Mouse (Mus musculus) limb, embryonic 12.5 days (tissue): Measurements from ENCODE around the gene Nr1h3. TPM values are rescaled to one million over a fixed set of nuclear protein-coding genes. Genes with fewer than 3 reads are reported as not detected.
A peak's percentile ranks its signal among the peaks of the same experiment; 100 is the strongest.

Experiments
- ATAC-seq: fragments of 200-750 bp; cut with Nextera tagmentation; 2 replicates; pipeline ENCODE4 v1.8.0; 2017; ENCODE audit warnings: low read depth, moderate TSS enrichment; ENCODE audit not compliant: insufficient number of reproducible peaks, insufficient read depth, low FRiP score, low TSS enrichment
- H3K27ac ChIP-seq: fragments of 300-500 bp; sonication (generic); 2 replicates; pipeline ENCODE4 v1.5.1; 2016; ENCODE audit warnings: mild to moderate bottlenecking, moderate library complexity
- H3K27me3 ChIP-seq: fragments of 300-500 bp; sonication (generic); 2 replicates; pipeline ENCODE4 v1.6.1; 2016; ENCODE audit warnings: mild to moderate bottlenecking, moderate library complexity
- H3K36me3 ChIP-seq: fragments of 300-500 bp; sonication (generic); 2 replicates; pipeline ENCODE4 v1.6.1; 2016; ENCODE audit warnings: mild to moderate bottlenecking, moderate library complexity
- H3K4me1 ChIP-seq: fragments of 300-500 bp; sonication (generic); replicated peaks from 2 replicates; pipeline ENCODE4 v1.6.1; 2016
- H3K4me2 ChIP-seq: fragments of 300-500 bp; sonication (generic); 2 replicates; pipeline ENCODE4 v1.6.1; 2016; ENCODE audit warnings: mild to moderate bottlenecking, moderate library complexity
- H3K4me3 ChIP-seq: fragments of 300-500 bp; sonication (generic); replicated peaks from 2 replicates; pipeline ENCODE4 v1.5.1; 2016; ENCODE audit warnings: mild to moderate bottlenecking
- H3K9ac ChIP-seq: fragments of 300-500 bp; sonication (generic); replicated peaks from 2 replicates; pipeline ENCODE4 v1.6.1; 2016; ENCODE audit warnings: mild to moderate bottlenecking, moderate library complexity
- H3K9me3 ChIP-seq: fragments of 300-500 bp; sonication (generic); 2 replicates; pipeline ENCODE4 v1.6.1; 2016; ENCODE audit warnings: mild to moderate bottlenecking, moderate library complexity
- WGBS: fragments of 180-500 bp; shearing (Covaris S2); methylation state at CpG from one replicate; pipeline ENCODE4 v1.1.7; 2016; 5-methylcytosine and 5-hydroxymethylcytosine counted together
- polyA plus RNA-seq: library from polyadenylated mRNA; unstranded; fragments of >200 nt; fragmentation: Nextera tagmentation; extraction: Ambion mirVana; gene quantifications from 2 replicates; pipeline ENCODE4 v1.2.1, GENCODE M21; 2016

Nr1h3 gene
- polyA plus RNA-seq, 1 experiment from 2014 or later, result 1.9 TPM

- Histone ChIP-seq H3K27me3 (no peaks in the 10 kb centered on the region), H3K36me3 (peaks cover 30% of the 10 kb centered on the region), H3K4me1 (no peaks in the 10 kb centered on the region), H3K9me3 (no peaks in the 10 kb centered on the region), H3K9ac (no peak overlapping the region), H3K4me2 (no peak overlapping the region), H3K4me3 (no peak overlapping the region), H3K27ac (no peak overlapping the region)
- 97% methylated on average over 3 of the region's 3 CpGs for WGBS
- no peak for ATAC-seq
Observed at GRCm38 (mm10) chr2:91220501-91220900, 17.9 kb upstream of the Nr1h3 start.

GRCm38 (mm10) chr2:91217032-91217431 is 14.4 kb upstream of the Nr1h3 start:
- Histone ChIP-seq H3K9ac (no peak overlapping the region), H3K36me3 (peaks cover 60% of the 10 kb centered on the region), H3K27ac (no peak overlapping the region), H3K4me3 (no peak overlapping the region), H3K4me2 (no peak overlapping the region), H3K9me3 (no peaks in the 10 kb centered on the region), H3K27me3 (no peaks in the 10 kb centered on the region), H3K4me1 (no peaks in the 10 kb centered on the region)
- no peak for ATAC-seq
- WGBS, result 74% methylated on average over 4 of the region's 4 CpGs

GRCm38 (mm10) chr2:91213311-91213710 is 10.7 kb upstream of the Nr1h3 start:
- H3K4me1 ChIP-seq, result no peaks in the 10 kb centered on the region
- peaks cover 90% of the 10 kb centered on the region for H3K36me3 ChIP-seq
- H3K27me3 ChIP-seq, result no peaks in the 10 kb centered on the region
- no peak overlapping the region for H3K4me3 ChIP-seq
- H3K4me2 ChIP-seq, result no peak overlapping the region
- ATAC-seq, result no peak
- no peaks in the 10 kb centered on the region for H3K9me3 ChIP-seq
- no peak overlapping the region for H3K27ac ChIP-seq
- no peak overlapping the region for H3K9ac ChIP-seq

GRCm38 (mm10) chr2:91206254-91206775 is 3.7 kb upstream of the Nr1h3 start:
- Histone ChIP-seq H3K9me3 (no peaks in the 10 kb centered on the region), H3K4me1 (peaks cover 17% of the 10 kb centered on the region), H3K9ac (no peak overlapping the region), H3K4me3 (no peak overlapping the region), H3K4me2 (no peak overlapping the region), H3K27ac (no peak overlapping the region), H3K27me3 (no peaks in the 10 kb centered on the region), H3K36me3 (peaks cover 63% of the 10 kb centered on the region)
- no peak for ATAC-seq
- WGBS, result 92% methylated on average over 9 of the region's 9 CpGs

- peak; percentile 56; the same call in 1 of the 2 replicates for ATAC-seq
- 11% methylated on average over 20 of the region's 20 CpGs for WGBS
- H3K27ac ChIP-seq, result peak overlapping the region; percentile 95
Observed at GRCm38 (mm10) chr2:91202972-91203656, 480 bp upstream of the Nr1h3 start.

GRCm38 (mm10) chr2:91198888-91199287 is 3.7 kb downstream of the Nr1h3 start:
- Histone ChIP-seq H3K36me3 (no peaks in the 10 kb centered on the region), H3K9me3 (no peaks in the 10 kb centered on the region), H3K9ac (no peak overlapping the region), H3K4me2 (no peak overlapping the region), H3K4me1 (peaks cover 25% of the 10 kb centered on the region), H3K4me3 (no peak overlapping the region), H3K27me3 (0 out of 2 replicates have a peak, but pooled peaks cover 3% of the 10 kb centered on the region), H3K27ac (no peak overlapping the region)
- no peak for ATAC-seq
- WGBS, result 92% methylated on average over 3 of the region's 3 CpGs

More at GRCm38 (mm10) chr2:91202972-91203656, 480 bp upstream of the Nr1h3 start:
- Histone ChIP-seq H3K4me1 (peaks cover 17% of the 10 kb centered on the region), H3K9ac (peak overlapping the region; percentile 87), H3K36me3 (peaks cover 34% of the 10 kb centered on the region), H3K4me2 (peak overlapping the region; percentile 76), H3K4me3 (peak overlapping the region; percentile 78), H3K27me3 (no peaks in the 10 kb centered on the region), H3K9me3 (no peaks in the 10 kb centered on the region)

GRCm38 (mm10) chr2:91196577-91197001 is 6.0 kb downstream of the Nr1h3 start:
- Histone ChIP-seq H3K9ac (no peak overlapping the region), H3K27me3 (0 out of 2 replicates have a peak, but pooled peaks cover 3% of the 10 kb centered on the region), H3K4me3 (no peak overlapping the region), H3K36me3 (no peaks in the 10 kb centered on the region), H3K4me2 (no peak overlapping the region), H3K4me1 (peaks cover 13% of the 10 kb centered on the region), H3K27ac (no peak overlapping the region), H3K9me3 (no peaks in the 10 kb centered on the region)
- ATAC-seq, result no peak
- WGBS, result 68% methylated on average over 3 of the region's 3 CpGs

- H3K4me3 ChIP-seq, result peak overlapping the region; percentile 38
- H3K27me3 ChIP-seq, result 0 out of 2 replicates have a peak, but pooled peaks cover 3% of the 10 kb centered on the region
- peak overlapping the region; percentile 67 for H3K4me2 ChIP-seq
- H3K27ac ChIP-seq, result peak overlapping the region; percentile 13; the same call in 1 of the 2 replicates
- no peaks in the 10 kb centered on the region for H3K36me3 ChIP-seq
- 2% methylated on average over 27 of the region's 27 CpGs for WGBS
- H3K9me3 ChIP-seq, result no peaks in the 10 kb centered on the region
- peak; percentile 75 for ATAC-seq
- H3K4me1 ChIP-seq, result peaks cover 12% of the 10 kb centered on the region
- peak overlapping the region; percentile 59 for H3K9ac ChIP-seq
Observed at GRCm38 (mm10) chr2:91194624-91195332, 7.9 kb downstream of the Nr1h3 start.

GRCm38 (mm10) chr2:91190501-91190900 is 12.1 kb downstream of the Nr1h3 start:
- Histone ChIP-seq H3K9me3 (no peaks in the 10 kb centered on the region), H3K27ac (no peak overlapping the region), H3K9ac (no peak overlapping the region), H3K36me3 (no peaks in the 10 kb centered on the region), H3K4me1 (peaks cover 7% of the 10 kb centered on the region), H3K27me3 (no peaks in the 10 kb centered on the region), H3K4me3 (no peak overlapping the region), H3K4me2 (no peak overlapping the region)
- no peak for ATAC-seq
- 88% methylated on average over 16 of the region's 16 CpGs for WGBS

GRCm38 (mm10) chr2:91187431-91187830 is 15.2 kb downstream of the Nr1h3 start:
- H3K36me3 ChIP-seq, result no peaks in the 10 kb centered on the region
- WGBS, result 68% methylated on average over 4 of the region's 4 CpGs
- H3K4me2 ChIP-seq, result no peak overlapping the region
- H3K27ac ChIP-seq, result no peak overlapping the region
- no peaks in the 10 kb centered on the region for H3K9me3 ChIP-seq
- H3K9ac ChIP-seq, result no peak overlapping the region
- no peak for ATAC-seq
- H3K4me3 ChIP-seq, result no peak overlapping the region
- no peaks in the 10 kb centered on the region for H3K27me3 ChIP-seq
- peaks cover 7% of the 10 kb centered on the region for H3K4me1 ChIP-seq

- Histone ChIP-seq H3K27me3 (peaks cover 9% of the 10 kb centered on the region; the same call in 1 of the 2 replicates), H3K4me1 (peaks cover 14% of the 10 kb centered on the region), H3K36me3 (no peaks in the 10 kb centered on the region), H3K9me3 (no peaks in the 10 kb centered on the region), H3K9ac (no peak overlapping the region), H3K27ac (no peak overlapping the region), H3K4me3 (no peak overlapping the region), H3K4me2 (no peak overlapping the region)
- 81% methylated on average over 1 of the region's 1 CpGs for WGBS
- no peak for ATAC-seq
Observed at GRCm38 (mm10) chr2:91186208-91186607, 16.4 kb downstream of the Nr1h3 start.
